Mouse (Mus musculus) gastrocnemius, adult 2 months (tissue): Measurements from ENCODE around the gene Gtf3c2. TPM values are rescaled to one million over a fixed set of nuclear protein-coding genes. Genes with fewer than 3 reads are reported as not detected.
A peak's percentile ranks its signal among the peaks of the same experiment; 100 is the strongest.
"Not testable (repeated sequence)": the region's sequence is repeated elsewhere in the genome, so short reads cannot be mapped to it uniquely, and the experiment has no call there.

Experiments used
- DNase-seq: peaks from one replicate; pipeline ENCODE4 v3.0.0; 2022
- H3K27ac ChIP-seq: fragments of 200-600 bp; 2 replicates; pipeline ENCODE4 v1.8.1; 2022; ENCODE audit warnings: mild to moderate bottlenecking
- H3K4me3 ChIP-seq: fragments of 200-600 bp; 2 replicates; pipeline ENCODE4 v1.8.1; 2022; ENCODE audit warnings: mild to moderate bottlenecking, moderate library complexity
- CTCF ChIP-seq: fragments of 200-600 bp; IDR thresholded peaks from 2 replicates; pipeline ENCODE4 v1.8.1; 2022; ENCODE audit warnings: antibody characterized with exemption, mild to moderate bottlenecking, moderate library complexity
- intact Hi-C: fragments of 180-260 bp; cut with DNase I; formaldehyde crosslinking; loops from one replicate; pipeline ENCODE4 v1.15.1; 2025
- long read RNA-seq, 2 experiments: library from polyadenylated mRNA; stranded (forward); transcript quantifications; one replicate each; pipeline ENCODE4 v2.0.0; 2021
- total RNA-seq, 2 experiments: library from RNA; stranded (reverse); gene quantifications; 2 replicates each; pipeline ENCODE4 v1.2.3; 2021

The Gtf3c2 gene
- total RNA-seq, result 10 to 100 TPM; 22.9 to 26.5 TPM
- long read RNA-seq, experiment 1, full-length matches to known transcripts, result 2 of 12 reads
- long read RNA-seq, experiment 1, partial matches to known transcripts, result 6 of 12 reads
- long read RNA-seq, experiment 1, other reads (novel, unspliced or antisense), result 4 of 12 reads
- long read RNA-seq, experiment 2, full-length matches to known transcripts, result 1 of 9 reads
- long read RNA-seq, experiment 2, partial matches to known transcripts, result 6 of 9 reads
- long read RNA-seq, experiment 2, other reads (novel, unspliced or antisense), result 2 of 9 reads

GRCm38 (mm10) chr5:31179766-31180630, at the start of gene Gtf3c2, which contains the start of gene Gm29609:
Gene Gtf3c2 (minus strand): TSS chr5:31180144.
Gene Gm29609 (minus strand): TSS chr5:31179911.
- intact Hi-C loops, result loop anchor here (2.0 to 5.0 kb wide), 2 partner anchors 25 to 42 kb away; partner anchors contain the start of genes Mpv17 and Ppm1g
- peak; percentile 93 for DNase-seq
- TF ChIP-seq CTCF, result peak; percentile 8; the same call in 1 of the 2 replicates
- H3K4me3 ChIP-seq, result peak within 1 kb of the TSS; percentile 91
- H3K27ac ChIP-seq, result peak within 1 kb of the TSS; percentile 97

GRCm38 (mm10) chr5:31226641-31227040, 46.7 kb upstream of the Gtf3c2 start:
- no peak for TF ChIP-seq CTCF
- H3K4me3 ChIP-seq, result no peak overlapping the region
- no peak for DNase-seq
- intact Hi-C loops, result no loop called here
- H3K27ac ChIP-seq, result no peak overlapping the region

GRCm38 (mm10) chr5:31222696-31223095, 42.8 kb upstream of the Gtf3c2 start:
- no peak for TF ChIP-seq CTCF
- no peak overlapping the region for H3K4me3 ChIP-seq
- no peak for DNase-seq
- H3K27ac ChIP-seq, result no peak overlapping the region
- intact Hi-C loops, result loop anchor here (5.0 kb wide), 1 partner anchor 40 kb away; the partner anchor contains the start of gene Gtf3c2

GRCm38 (mm10) chr5:31221304-31221945, 41.5 kb upstream of the Gtf3c2 start:
- peak; percentile 30; the same call in 1 of the 2 replicates for TF ChIP-seq CTCF
- intact Hi-C loops, result loop anchor here (2.0 to 5.0 kb wide), 3 partner anchors 19 to 39 kb away; partner anchors contain the start of genes Gm9970, Gtf3c2, Nrbp1 and Zfp513
- Histone ChIP-seq H3K27ac (peak overlapping the region; percentile 96), H3K4me3 (peak overlapping the region; percentile 98)
- no peak for DNase-seq

- TF ChIP-seq CTCF, result peak; percentile 10; the same call in 1 of the 2 replicates
- H3K27ac ChIP-seq, result peak within 1 kb of the TSS; percentile 96
- peak within 1 kb of the TSS; percentile 98 for H3K4me3 ChIP-seq
- DNase-seq, result peak; percentile 99
- intact Hi-C loops, result loop anchor here (2.0 to 5.0 kb wide), 3 partner anchors 18 to 38 kb away; partner anchors contain the start of genes Gm9970, Gtf3c2, Nrbp1 and Zfp513
Measured at GRCm38 (mm10) chr5:31220448-31221303, 40.7 kb upstream of the Gtf3c2 start, which contains the start of gene Ppm1g. Gene Ppm1g (minus strand): TSS chr5:31220687.

GRCm38 (mm10) chr5:31219911-31220447, 40.0 kb upstream of the Gtf3c2 start:
- peak; percentile 76 for DNase-seq
- peak overlapping the region; percentile 96 for H3K27ac ChIP-seq
- no peak for TF ChIP-seq CTCF
- intact Hi-C loops, result loop anchor here (2.0 to 5.0 kb wide), 4 partner anchors 17 to 107 kb away; partner anchors contain the start of genes Gm9970, Gtf3c2, Nrbp1 and Zfp513
- peak overlapping the region; percentile 98 for H3K4me3 ChIP-seq

GRCm38 (mm10) chr5:31219474-31219873, 39.5 kb upstream of the Gtf3c2 start:
- no peak for TF ChIP-seq CTCF
- DNase-seq, result no peak
- H3K27ac ChIP-seq, result peak overlapping the region; percentile 96
- intact Hi-C loops, result loop anchor here (5.0 kb wide), 1 partner anchor 108 kb away; no protein-coding TSS in a partner anchor
- peak overlapping the region; percentile 98 for H3K4me3 ChIP-seq

- TF ChIP-seq CTCF, result peak; percentile 51
- H3K27ac ChIP-seq, result peak overlapping the region; percentile 96
- intact Hi-C loops, result loop anchor here (5.0 kb wide), 1 partner anchor 108 kb away; no protein-coding TSS in a partner anchor
- DNase-seq, result no peak
- peak overlapping the region; percentile 98 for H3K4me3 ChIP-seq
Measured at GRCm38 (mm10) chr5:31219070-31219469, 39.1 kb upstream of the Gtf3c2 start.

GRCm38 (mm10) chr5:31218294-31218693, 38.4 kb upstream of the Gtf3c2 start:
- no peak for DNase-seq
- Histone ChIP-seq H3K27ac (no peak overlapping the region), H3K4me3 (no peak overlapping the region)
- no peak for TF ChIP-seq CTCF
- intact Hi-C loops, result loop anchor here (5.0 kb wide), 1 partner anchor 109 kb away; no protein-coding TSS in a partner anchor

- not testable (repeated sequence) for H3K27ac ChIP-seq, DNase-seq, H3K4me3 ChIP-seq
- intact Hi-C loops, result loop anchor here (5.0 kb wide), 1 partner anchor 111 kb away; no protein-coding TSS in a partner anchor
Measured at GRCm38 (mm10) chr5:31216554-31216953, 36.6 kb upstream of the Gtf3c2 start.

GRCm38 (mm10) chr5:31204421-31204820, 24.5 kb upstream of the Gtf3c2 start:
- H3K4me3 ChIP-seq, result no peak overlapping the region
- intact Hi-C loops, result no loop called here
- DNase-seq, result no peak
- no peak for TF ChIP-seq CTCF
- no peak overlapping the region for H3K27ac ChIP-seq
